Mouse (Mus musculus): ENCODE results near the gene Cdk15.

The Cdk15 gene

GRCm38 (mm10) chr1:59332737-59333385, 76.2 kb downstream of the Cdk15 start:
- no peak for DNase-seq (ENCODE audit: low spot score)

- no peak for DNase-seq (ENCODE audit: low spot score)
Measured at GRCm38 (mm10) chr1:59333386-59333759, 76.7 kb downstream of the Cdk15 start.

GRCm38 (mm10) chr1:59333860-59334561, 77.3 kb downstream of the Cdk15 start:
- peak; percentile 65 for DNase-seq (ENCODE audit: low spot score)

GRCm38 (mm10) chr1:59334562-59334890, 77.8 kb downstream of the Cdk15 start:
- no peak for DNase-seq (ENCODE audit: low spot score)

GRCm38 (mm10) chr1:59336256-59336655, 79.5 kb downstream of the Cdk15 start:
- no peak for DNase-seq (ENCODE audit: low spot score)

GRCm38 (mm10) chr1:59340814-59341588, 84.3 kb downstream of the Cdk15 start:
- peak; percentile 75 for DNase-seq (ENCODE audit: low spot score)

- DNase-seq (ENCODE audit: low spot score): peak; percentile 46
Measured at GRCm38 (mm10) chr1:59341697-59342096, 85.0 kb downstream of the Cdk15 start.

- peak; percentile 46 for DNase-seq (ENCODE audit: low spot score)
Measured at GRCm38 (mm10) chr1:59342146-59342545, 85.4 kb downstream of the Cdk15 start.

- no peak for DNase-seq (ENCODE audit: low spot score)
Measured at GRCm38 (mm10) chr1:59352706-59353105, 96.0 kb downstream of the Cdk15 start.

- no peak for DNase-seq (ENCODE audit: low spot score)
Measured at GRCm38 (mm10) chr1:59355440-59355839, 98.7 kb downstream of the Cdk15 start.

GRCm38 (mm10) chr1:59359136-59359535, 102.4 kb downstream of the Cdk15 start:
- no peak for DNase-seq (ENCODE audit: low spot score)

GRCm38 (mm10) chr1:59360834-59361233, 104.1 kb downstream of the Cdk15 start:
- DNase-seq (ENCODE audit: low spot score): no peak

GRCm38 (mm10) chr1:59361460-59361859, 104.8 kb downstream of the Cdk15 start:
- no peak for DNase-seq (ENCODE audit: low spot score)

- no peak for DNase-seq (ENCODE audit: low spot score)
Measured at GRCm38 (mm10) chr1:59361966-59362365, 105.3 kb downstream of the Cdk15 start.

GRCm38 (mm10) chr1:59364463-59365040, 107.8 kb downstream of the Cdk15 start:
- DNase-seq (ENCODE audit: low spot score): no peak

GRCm38 (mm10) chr1:59367928-59368648, 111.4 kb downstream of the Cdk15 start:
- DNase-seq (ENCODE audit: low spot score): peak; percentile 45

- no peak for DNase-seq (ENCODE audit: low spot score)
Measured at GRCm38 (mm10) chr1:59368649-59369319, 112.1 kb downstream of the Cdk15 start.

- DNase-seq (ENCODE audit: low spot score): no peak
Measured at GRCm38 (mm10) chr1:59369320-59369685, 112.6 kb downstream of the Cdk15 start.

GRCm38 (mm10) chr1:59370355-59370950, 113.7 kb downstream of the Cdk15 start:
- no peak for DNase-seq (ENCODE audit: low spot score)

- DNase-seq (ENCODE audit: low spot score): peak; percentile 84
Measured at GRCm38 (mm10) chr1:59376021-59376548, 119.4 kb downstream of the Cdk15 start.

GRCm38 (mm10) chr1:59376557-59376956, 119.9 kb downstream of the Cdk15 start:
- no peak for DNase-seq (ENCODE audit: low spot score)
